Mouse (Mus musculus): ENCODE data around the gene Atp6v1g1.

DNA sequence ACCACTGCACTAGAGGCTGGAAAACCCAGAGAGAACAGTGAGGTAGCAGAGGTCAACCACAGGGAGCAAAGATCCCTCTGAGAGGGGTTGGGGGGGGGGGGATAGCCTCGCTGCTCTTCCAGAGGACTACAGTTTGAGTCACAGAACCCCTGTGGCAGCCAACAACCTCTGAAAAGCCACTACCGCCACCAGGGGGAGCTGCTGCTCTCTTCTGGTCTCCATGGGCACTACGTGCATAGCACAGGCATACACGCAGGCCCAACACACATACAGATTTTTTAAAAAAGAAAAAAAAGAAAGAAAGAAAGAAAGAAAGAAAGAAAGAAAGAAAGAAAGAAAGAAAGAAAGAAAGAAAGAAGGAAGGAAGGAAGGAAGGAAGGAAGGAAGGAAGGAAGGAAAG, 36.3 kb upstream of the Atp6v1g1 start:
- TF ChIP-seq POLR2A (IDR thresholded peaks at IDR 0.05; ENCODE audit: control insufficient read depth, extremely low read depth, insufficient read depth, low read length, poor library complexity) = no peak
- TF ChIP-seq CTCF (IDR thresholded peaks at IDR 0.05; ENCODE audit: borderline replicate concordance, control insufficient read depth, extremely low read depth, insufficient read depth, low read length, poor library complexity) = peak; percentile 85

All from thymus, adult 2 months (tissue).